Mouse (Mus musculus) limb, embryonic 15.5 days (tissue): ENCODE results near the gene Arl13a. TPM values are rescaled to one million over a fixed set of nuclear protein-coding genes. Genes with fewer than 3 reads are reported as not detected.

Source experiments
- ATAC-seq: fragments of 200-750 bp; cut with Nextera tagmentation; 2 replicates; pipeline ENCODE4 v1.8.0; 2017; ENCODE audit warnings: low read depth, moderate TSS enrichment; ENCODE audit not compliant: insufficient number of reproducible peaks, low FRiP score, low TSS enrichment
- H3K27ac ChIP-seq: fragments of 300-500 bp; sonication (generic); 2 replicates; pipeline ENCODE4 v1.5.1; 2015; ENCODE audit warnings: moderate library complexity, mild to moderate bottlenecking, inconsistent platforms
- H3K27me3 ChIP-seq: fragments of 300-500 bp; sonication (generic); 2 replicates; pipeline ENCODE4 v1.6.1; 2015; ENCODE audit warnings: inconsistent platforms
- H3K36me3 ChIP-seq: fragments of 300-500 bp; sonication (generic); 2 replicates; pipeline ENCODE4 v1.6.1; 2015; ENCODE audit warnings: inconsistent platforms
- H3K4me1 ChIP-seq: fragments of 300-500 bp; sonication (generic); 2 replicates; pipeline ENCODE4 v1.6.1; 2015; ENCODE audit warnings: inconsistent platforms
- H3K4me2 ChIP-seq: fragments of 300-500 bp; sonication (generic); 2 replicates; pipeline ENCODE4 v1.6.1; 2015; ENCODE audit warnings: mild to moderate bottlenecking, inconsistent platforms
- H3K4me3 ChIP-seq: fragments of 300-500 bp; sonication (generic); 2 replicates; pipeline ENCODE4 v1.5.1; 2015; ENCODE audit warnings: mild to moderate bottlenecking, inconsistent platforms
- H3K9ac ChIP-seq: fragments of 300-500 bp; sonication (generic); 2 replicates; pipeline ENCODE4 v1.6.1; 2015; ENCODE audit warnings: inconsistent platforms
- H3K9me3 ChIP-seq: fragments of 300-500 bp; sonication (generic); 2 replicates; pipeline ENCODE4 v1.6.1; 2016; ENCODE audit warnings: inconsistent platforms
- WGBS: fragments of 180-500 bp; shearing (Covaris S2); methylation state at CpG from one replicate; pipeline ENCODE4 v1.1.7; 2015; 5-methylcytosine and 5-hydroxymethylcytosine counted together
- polyA plus RNA-seq: library from polyadenylated mRNA; unstranded; fragments of >200 nt; fragmentation: Nextera tagmentation; extraction: Ambion mirVana; gene quantifications from 2 replicates; pipeline ENCODE4 v1.2.1, GENCODE M21; 2015

The Arl13a gene
- polyA plus RNA-seq, 1 experiment from 2014 or later: not detected

DNA sequence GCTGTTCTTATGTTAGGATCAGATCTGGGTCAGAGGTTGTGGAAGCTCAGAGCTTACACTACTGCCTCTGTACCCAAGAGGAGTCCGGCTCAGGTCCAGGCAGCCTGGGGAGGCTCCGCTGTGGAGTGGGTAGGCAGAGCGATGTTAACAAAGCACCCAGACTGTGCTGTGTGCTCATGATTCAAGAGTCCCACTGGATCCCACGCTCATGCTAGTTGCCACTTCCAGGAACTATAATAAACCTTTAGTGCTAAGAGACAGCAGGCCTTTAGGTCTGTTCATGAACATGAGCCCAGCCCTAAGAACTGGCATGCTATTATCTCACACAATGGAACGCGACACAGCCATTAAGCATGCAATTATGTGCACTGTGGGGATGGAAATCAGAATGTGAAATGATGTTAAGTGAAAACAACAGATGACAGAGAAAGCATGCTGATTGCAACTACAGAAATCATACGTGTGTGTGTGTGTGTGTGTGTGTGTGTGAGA lies 23.9 kb downstream of the Arl13a start:
- H3K9me3 ChIP-seq: no peaks in the 10 kb centered on the region
- no peaks in the 10 kb centered on the region for H3K36me3 ChIP-seq
- no peak for ATAC-seq
- no peak overlapping the region for H3K27ac ChIP-seq
- H3K4me3 ChIP-seq: no peak overlapping the region
- no peak overlapping the region for H3K9ac ChIP-seq
- H3K4me1 ChIP-seq: no peaks in the 10 kb centered on the region
- 87% methylated on average over 7 of the region's 7 CpGs for WGBS
- no peak overlapping the region for H3K4me2 ChIP-seq
- H3K27me3 ChIP-seq: no peaks in the 10 kb centered on the region

DNA sequence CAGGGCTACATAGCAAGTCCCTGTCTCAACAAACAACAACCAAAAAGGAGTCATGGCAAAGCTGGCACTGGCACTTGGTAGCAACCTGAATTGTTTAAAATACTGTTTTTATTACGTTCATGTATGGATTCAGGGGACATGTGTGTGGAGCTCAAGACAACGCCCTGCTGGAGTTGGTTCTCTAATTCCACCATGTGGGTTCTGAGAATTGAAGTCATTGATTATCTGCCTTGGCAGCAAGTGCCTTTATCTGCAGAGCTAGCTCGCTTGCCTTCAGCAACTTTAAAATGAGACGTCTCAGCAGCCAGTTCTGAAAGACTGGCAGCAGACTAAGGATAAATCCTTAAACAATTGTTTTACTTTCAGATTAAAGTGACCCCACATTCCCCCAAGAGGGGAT lies 30.9 kb downstream of the Arl13a start:
- Histone ChIP-seq H3K27ac (no peak overlapping the region), H3K27me3 (0 out of 2 replicates have a peak, but pooled peaks cover 3% of the 10 kb centered on the region), H3K4me2 (no peak overlapping the region), H3K4me3 (no peak overlapping the region), H3K9me3 (no peaks in the 10 kb centered on the region), H3K9ac (no peak overlapping the region), H3K4me1 (no peaks in the 10 kb centered on the region), H3K36me3 (no peaks in the 10 kb centered on the region)
- WGBS: 80% methylated on average over 4 of the region's 4 CpGs
- ATAC-seq: no peak

DNA sequence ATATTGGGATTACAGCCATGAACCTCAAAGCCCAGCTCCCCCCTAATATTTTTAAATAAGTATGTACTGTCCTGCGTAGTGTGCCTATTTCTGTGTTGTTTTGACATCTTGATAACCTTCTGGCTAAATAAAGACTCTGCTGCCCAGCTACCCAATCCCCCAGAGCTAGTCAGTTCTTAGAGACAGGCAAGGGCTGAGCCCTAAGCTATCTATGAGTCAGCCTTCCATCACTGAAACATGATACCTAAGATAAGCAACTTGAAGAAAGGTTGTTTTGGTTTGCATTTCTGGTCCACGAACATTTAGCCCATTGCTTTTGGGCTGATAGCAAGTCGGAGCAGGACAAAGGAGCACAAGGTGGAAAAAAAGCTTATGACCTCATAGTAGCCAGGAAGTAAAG lies 33.3 kb downstream of the Arl13a start:
- no peaks in the 10 kb centered on the region for H3K36me3 ChIP-seq
- no peak overlapping the region for H3K4me3 ChIP-seq
- H3K27me3 ChIP-seq: peaks cover 3% of the 10 kb centered on the region; the same call in 1 of the 2 replicates
- no peaks in the 10 kb centered on the region for H3K4me1 ChIP-seq
- no peak overlapping the region for H3K4me2 ChIP-seq
- 68% methylated on average over 3 of the region's 3 CpGs for WGBS
- no peaks in the 10 kb centered on the region for H3K9me3 ChIP-seq
- H3K27ac ChIP-seq: no peak overlapping the region
- ATAC-seq: no peak
- H3K9ac ChIP-seq: no peak overlapping the region

DNA sequence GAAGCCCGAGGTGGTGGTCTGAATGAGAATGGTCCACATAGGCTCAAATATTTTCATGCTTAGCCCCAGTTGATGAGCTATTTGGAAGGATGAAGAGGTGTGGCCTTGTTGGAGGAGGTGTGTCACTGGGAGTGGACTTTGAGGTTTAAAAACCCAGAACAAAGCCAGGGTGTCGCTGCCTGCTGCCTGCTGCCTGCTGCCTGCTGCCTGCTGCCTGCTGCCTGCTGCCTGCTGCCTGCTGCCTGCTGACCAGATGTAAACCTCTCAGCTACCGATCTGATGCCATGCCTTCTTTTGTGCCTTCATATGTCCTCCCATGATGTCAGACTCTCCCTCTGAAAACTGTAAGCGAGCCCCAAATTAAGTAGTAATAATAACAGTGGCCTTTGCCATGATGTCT lies 34.6 kb downstream of the Arl13a start, which contains the start of gene Nox1:
Gene Nox1, minus strand, starts transcription at position 101 of the 400 bp plus-strand sequence.
- 69% methylated on average over 4 of the region's 4 CpGs for whole genome bisulfite sequencing
- no peaks in the 10 kb centered on the region for H3K36me3 ChIP-seq
- no peaks in the 10 kb centered on the region for H3K9me3 ChIP-seq
- no peak for ATAC-seq
- H3K4me1 ChIP-seq: no peaks in the 10 kb centered on the region
- H3K27ac ChIP-seq: no peak within 1 kb of the TSS
- H3K4me3 ChIP-seq: no peak within 1 kb of the TSS
- H3K27me3 ChIP-seq: peaks cover 3% of the 10 kb centered on the region; the same call in 1 of the 2 replicates
- H3K4me2 ChIP-seq: no peak within 1 kb of the TSS
- H3K9ac ChIP-seq: no peak within 1 kb of the TSS

DNA sequence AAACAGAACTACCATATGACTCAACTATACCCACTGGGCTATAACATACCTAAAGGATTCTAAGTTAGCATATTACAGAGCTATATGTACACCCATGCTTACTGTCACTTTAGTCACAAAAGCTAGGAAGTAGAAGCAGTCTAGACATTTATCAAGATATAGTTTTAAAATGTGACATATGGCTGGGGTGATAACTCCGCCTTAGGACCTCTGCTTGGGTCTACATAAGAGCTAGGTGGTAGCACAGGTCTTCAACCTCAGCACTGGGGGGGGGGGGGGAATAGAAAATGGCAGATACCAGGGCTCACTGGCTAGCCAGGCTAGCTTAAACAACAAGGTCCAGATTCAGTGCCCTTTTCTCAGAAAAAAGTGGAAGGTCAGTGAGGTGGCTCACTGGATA lies 45.7 kb downstream of the Arl13a start:
- 82% methylated on average over 1 of the region's 1 CpGs for WGBS
- H3K9ac ChIP-seq: no peak overlapping the region
- H3K9me3 ChIP-seq: no peaks in the 10 kb centered on the region
- no peak overlapping the region for H3K4me2 ChIP-seq
- ATAC-seq: no peak
- no peaks in the 10 kb centered on the region for H3K36me3 ChIP-seq
- no peak overlapping the region for H3K4me3 ChIP-seq
- H3K27me3 ChIP-seq: no peaks in the 10 kb centered on the region
- H3K27ac ChIP-seq: no peak overlapping the region
- no peaks in the 10 kb centered on the region for H3K4me1 ChIP-seq

DNA sequence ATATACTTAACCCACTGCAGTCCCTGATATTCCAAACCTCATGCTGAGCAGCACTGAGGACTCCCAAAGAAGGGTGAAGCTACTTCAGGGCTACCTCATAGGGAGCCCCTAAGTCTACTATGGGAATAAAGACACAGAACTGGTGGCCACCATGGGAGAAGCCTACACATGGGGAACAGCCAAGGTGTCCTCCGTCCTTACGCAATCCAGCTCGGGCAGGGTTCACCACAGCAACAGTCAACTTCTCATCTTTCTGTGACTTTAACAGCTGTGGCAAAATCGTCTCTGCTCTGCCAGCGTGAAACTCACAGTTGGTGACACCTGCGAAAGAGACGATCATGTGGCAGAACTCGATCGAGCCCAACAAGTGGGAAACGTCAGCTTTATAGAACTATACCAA lies 51.0 kb downstream of the Arl13a start:
- H3K9me3 ChIP-seq: no peaks in the 10 kb centered on the region
- 84% methylated on average over 10 of the region's 10 CpGs for WGBS
- H3K4me2 ChIP-seq: no peak overlapping the region
- no peaks in the 10 kb centered on the region for H3K36me3 ChIP-seq
- no peak for ATAC-seq
- H3K4me3 ChIP-seq: no peak overlapping the region
- H3K4me1 ChIP-seq: no peaks in the 10 kb centered on the region
- no peak overlapping the region for H3K9ac ChIP-seq
- H3K27me3 ChIP-seq: no peaks in the 10 kb centered on the region
- no peak overlapping the region for H3K27ac ChIP-seq

DNA sequence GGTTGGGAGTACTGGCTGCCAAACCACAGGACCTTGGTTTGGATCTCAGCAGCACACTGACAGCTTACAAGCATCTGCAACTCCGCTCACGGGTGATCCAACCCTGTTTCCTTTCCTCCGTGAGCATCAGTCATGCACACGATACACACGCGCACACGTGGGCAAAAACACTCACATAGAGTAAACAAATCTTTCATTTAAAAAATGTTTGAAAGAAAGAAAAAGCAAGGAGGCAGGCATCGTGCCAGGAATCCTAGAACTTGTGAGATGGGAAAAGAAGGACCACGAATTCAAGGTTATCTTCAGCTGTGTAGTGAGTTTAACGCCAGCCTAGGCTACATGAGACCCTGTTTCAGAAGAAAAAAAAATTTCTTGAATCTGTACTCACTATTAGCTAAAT lies 58.6 kb downstream of the Arl13a start:
- Histone ChIP-seq H3K27ac (no peak overlapping the region), H3K4me1 (no peaks in the 10 kb centered on the region), H3K4me3 (no peak overlapping the region), H3K27me3 (no peaks in the 10 kb centered on the region), H3K9ac (no peak overlapping the region), H3K36me3 (no peaks in the 10 kb centered on the region), H3K4me2 (no peak overlapping the region), H3K9me3 (no peaks in the 10 kb centered on the region)
- ATAC-seq: no peak
- 86% methylated on average over 10 of the region's 10 CpGs for WGBS

DNA sequence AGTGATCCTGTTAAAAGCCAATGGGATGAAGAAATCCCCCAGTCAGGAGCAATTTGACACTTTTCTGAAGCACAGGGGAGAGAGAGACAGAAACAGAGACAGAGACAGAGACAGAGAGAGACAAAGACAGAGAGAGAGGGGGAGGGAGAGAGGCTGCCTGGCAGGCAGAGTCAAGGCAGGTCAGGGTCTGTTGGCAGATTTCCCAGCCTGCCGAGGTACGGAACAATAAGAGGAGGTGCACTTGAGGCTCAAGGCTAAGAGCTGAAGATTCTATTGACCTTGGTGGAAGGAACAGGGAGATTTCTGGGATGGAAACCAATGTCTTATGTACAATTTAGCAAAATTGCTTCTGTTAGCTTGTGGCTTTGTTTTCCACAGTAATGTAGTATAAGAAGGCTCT lies 60.9 kb downstream of the Arl13a start:
- Histone ChIP-seq H3K4me1 (no peaks in the 10 kb centered on the region), H3K27ac (no peak overlapping the region), H3K9ac (no peak overlapping the region), H3K36me3 (no peaks in the 10 kb centered on the region), H3K4me3 (no peak overlapping the region), H3K9me3 (no peaks in the 10 kb centered on the region), H3K4me2 (no peak overlapping the region), H3K27me3 (no peaks in the 10 kb centered on the region)
- no peak for ATAC-seq
- WGBS: 81% methylated on average over 2 of the region's 2 CpGs

Other genes with a start within 250 kb of the Arl13a start
- 2.5 and 2.9 TPM in 2 replicates for gene Sytl4, start 205.7 kb upstream of the Arl13a start, polyA plus RNA-seq
- gene Cstf2, start 128.3 kb upstream of the Arl13a start, polyA plus RNA-seq: 30.4 and 32.1 TPM in 2 replicates
- 3.7 TPM in 2 replicates for gene Xkrx, start 25.4 kb upstream of the Arl13a start, polyA plus RNA-seq
- gene Nox1, start 34.5 kb downstream of the Arl13a start, polyA plus RNA-seq: 0.23 TPM in 1 of 2 replicates, not detected in the other
- gene Trmt2b, start 89.5 kb downstream of the Arl13a start, polyA plus RNA-seq: 15.7 and 19.1 TPM in 2 replicates
- 7.4 and 8.2 TPM in 2 replicates for gene Tmem35a, start 107.7 kb downstream of the Arl13a start, polyA plus RNA-seq
- 21.9 and 22.9 TPM in 2 replicates for gene Cenpi, start 120.6 kb downstream of the Arl13a start, polyA plus RNA-seq
- gene Drp2, start 217.1 kb downstream of the Arl13a start, polyA plus RNA-seq: 2.8 and 3.4 TPM in 2 replicates